In genomic region chr3:68761626-68762331, GRCm38 (mm10) we compare ENCODE assay signal across 9 mouse cellular contexts.
DNase-seq lines count a peak whose midpoint lies in the region; ATAC-seq and TF ChIP-seq lines count a peak whose summit lies in the region.
"Had no signal": no experiment of that assay in that cellular context is flagged by ENCODE, and none has a peak within 500 bp of the region (broad histone marks: within the 10 kb centered on the region; RNA-seq: fewer than 3 reads in every experiment).

No protein-coding gene starts in this region.

- no peaks in the 10 kb centered on the region for H3K27me3 ChIP-seq in C2C12 (ENCODE audit: control insufficient read depth, insufficient read depth, insufficient read length)
- no peaks in the 10 kb centered on the region for H3K27me3 ChIP-seq in heart, embryonic 10.5 days (ENCODE audit: insufficient read depth, poor library complexity, severe bottlenecking)
- no peaks in the 10 kb centered on the region for H3K27me3 ChIP-seq in limb, embryonic 11.5 days (ENCODE audit: control insufficient read depth, insufficient read depth, low read length)

- peak; percentile 35; the same call in 1 of the 2 replicates for ATAC-seq in limb, embryonic 11.5 days (ENCODE audit: insufficient number of reproducible peaks, low FRiP score, low TSS enrichment, low read depth)

- H3K36me3 ChIP-seq in C2C12 (ENCODE audit: control insufficient read depth, insufficient read depth), result no peaks in the 10 kb centered on the region
- no peaks in the 10 kb centered on the region for H3K36me3 ChIP-seq in heart, embryonic 10.5 days
- no peaks in the 10 kb centered on the region for H3K36me3 ChIP-seq in limb, embryonic 11.5 days (ENCODE audit: control insufficient read depth, insufficient read depth, low read length)

- no peaks in the 10 kb centered on the region for H3K79me3 ChIP-seq in C2C12 (ENCODE audit: low read depth)

- WGBS in heart, embryonic 10.5 days, result 9% methylated on average over 11 of the region's 11 CpGs
- WGBS in limb, embryonic 11.5 days, result 18% methylated on average over 11 of the region's 11 CpGs

- no peak overlapping the region for H3ac ChIP-seq in C2C12 (ENCODE audit: control insufficient read depth, insufficient read length, low read depth)

- peaks cover 58% of the 10 kb centered on the region for H3K4me1 ChIP-seq in heart, embryonic 10.5 days
- no peaks in the 10 kb centered on the region for H3K4me1 ChIP-seq in limb, embryonic 11.5 days (ENCODE audit: control insufficient read depth, insufficient read depth, low read length)

- TF ChIP-seq CTCF in gastrocnemius, adult 2 months (IDR thresholded peaks at IDR 0.05), result no peak
- no peak for TF ChIP-seq CTCF in C2C12 (IDR thresholded peaks at IDR 0.05; ENCODE audit: control insufficient read depth, insufficient read depth, insufficient read length)

- no peak overlapping the region for H3K4me2 ChIP-seq in limb, embryonic 11.5 days (ENCODE audit: low read depth, severe bottlenecking)

- H3K4me3 ChIP-seq in gastrocnemius, adult 2 months, result no peak overlapping the region
- H3K4me3 ChIP-seq in C2C12 (ENCODE audit: insufficient read depth, poor library complexity, severe bottlenecking), result no peak overlapping the region
- peak overlapping the region; percentile 20; the same call in 1 of the 2 replicates for H3K4me3 ChIP-seq in heart, embryonic 10.5 days
- no peak overlapping the region for H3K4me3 ChIP-seq in limb, embryonic 11.5 days (ENCODE audit: low read depth, low read length)

- no peak for DNase-seq in gastrocnemius, adult 2 months
- no peak for DNase-seq in gastrocnemius, postnatal 25 days
- DNase-seq in heart, embryonic 10.5 days (ENCODE audit: low spot score), result no peak
- DNase-seq in limb, embryonic 11.5 days (ENCODE audit: low spot score), result peak; percentile 31
- DNase-seq in adipocyte (ENCODE audit: low spot score), result no peak
- DNase-seq in cerebellum, adult 8-10 months, result no peak
- no peak for DNase-seq in spleen, postnatal 36 days (ENCODE audit: low spot score in 2 of 2)
- DNase-seq: cerebellum, adult 2 months had no signal

- intact Hi-C loops in gastrocnemius, adult 2 months (cut with DNase I), result no loop called here

- H3K79me2 ChIP-seq in C2C12 (ENCODE audit: control insufficient read depth, insufficient read depth), result no peaks in the 10 kb centered on the region

- peak overlapping the region; percentile 69 for H3K27ac ChIP-seq in gastrocnemius, adult 2 months
- H3K27ac ChIP-seq in heart, embryonic 10.5 days, result peak overlapping the region; percentile 74
- no peak overlapping the region for H3K27ac ChIP-seq in limb, embryonic 11.5 days (replicated peaks; ENCODE audit: low read depth, low read length)

- no peaks in the 10 kb centered on the region for H3K9me3 ChIP-seq in heart, embryonic 10.5 days
- H3K9me3 ChIP-seq in limb, embryonic 11.5 days (ENCODE audit: control insufficient read depth, low read length), result no peaks in the 10 kb centered on the region

- H3K9ac ChIP-seq in limb, embryonic 11.5 days (ENCODE audit: low read length), result no peak overlapping the region

TF ChIP-seq in C2C12, 6 proteins besides CTCF, POLR2A, EP300 and RAD21:
- TF ChIP-seq MYOG (IDR thresholded peaks at IDR 0.05; ENCODE audit: control insufficient read depth, extremely low read depth, insufficient read length) (no peak), MYOD1 (IDR thresholded peaks at IDR 0.05; ENCODE audit: control insufficient read depth, insufficient read length, low read depth) (peak; percentile 69)
TF ChIP-seq in C2C12: peak in this region for 1.
